In genomic region chr1:69683058-69683457, GRCm38 (mm10) we compare ENCODE assay signal across 16 mouse cellular contexts. TPM values are rescaled to one million over a fixed set of nuclear protein-coding genes. Genes with fewer than 3 reads are reported as not detected.
DNase-seq lines count a peak whose midpoint lies in the region; ATAC-seq and TF ChIP-seq lines count a peak whose summit lies in the region.
"Had no signal": no experiment of that assay in that cellular context is flagged by ENCODE, and none has a peak within 500 bp of the region (broad histone marks: within the 10 kb centered on the region; RNA-seq: fewer than 3 reads in every experiment).

No protein-coding gene starts in this region.

- TF ChIP-seq CTCF in G1E (IDR thresholded peaks at IDR 0.05; ENCODE audit: low read depth, low read length), result no peak
- TF ChIP-seq CTCF in intestine, postnatal 0 days (IDR thresholded peaks at IDR 0.05; ENCODE audit: low read depth), result no peak

- ATAC-seq in embryonic facial prominence, embryonic 13.5 days (ENCODE audit: insufficient number of reproducible peaks, insufficient read depth, low FRiP score, low TSS enrichment, low read depth), result no peak
- no peak for ATAC-seq in G1E (ENCODE audit: extremely low read depth, insufficient number of reproducible peaks, low FRiP score, poor library complexity, severe bottlenecking)
- 0 out of 2 replicates have a peak, but pooled peaks have one; percentile 34 for ATAC-seq in monocyte, adult 5-6 weeks (replicated peaks; ENCODE audit: insufficient number of reproducible peaks, low FRiP score, low TSS enrichment, poor library complexity, severe bottlenecking)
- ATAC-seq in midbrain, embryonic 11.5 days (ENCODE audit: low FRiP score), result no peak
- no peak for ATAC-seq in intestine, postnatal 0 days
- ATAC-seq: forebrain, embryonic 15.5 days; Patski had no signal

- 0 out of 2 replicates have a peak, but pooled peaks cover 7% of the 10 kb centered on the region for H3K4me1 ChIP-seq in embryonic facial prominence, embryonic 13.5 days
- H3K4me1 ChIP-seq in embryonic facial prominence, embryonic 10.5 days, result peaks cover 12% of the 10 kb centered on the region
- H3K4me1 ChIP-seq in G1E (ENCODE audit: insufficient read depth, low read depth, low read length), result peaks cover 42% of the 10 kb centered on the region
- peaks cover 3% of the 10 kb centered on the region for H3K4me1 ChIP-seq in midbrain, embryonic 11.5 days (ENCODE audit: control insufficient read depth, insufficient read depth, low read length)
- H3K4me1 ChIP-seq in intestine, postnatal 0 days (replicated peaks; ENCODE audit: control insufficient read depth, insufficient read depth, low read length), result no peaks in the 10 kb centered on the region
- H3K4me1 ChIP-seq: lung, embryonic 15.5 days had no signal

- no peak overlapping the region for H3K9ac ChIP-seq in embryonic facial prominence, embryonic 13.5 days
- no peak overlapping the region for H3K9ac ChIP-seq in midbrain, embryonic 11.5 days (ENCODE audit: low read length)
- H3K9ac ChIP-seq in intestine, postnatal 0 days (ENCODE audit: low read depth, low read length), result no peak overlapping the region
- H3K9ac ChIP-seq: forebrain, embryonic 15.5 days; lung, embryonic 15.5 days had no signal

- peak overlapping the region; percentile 12 for H3K4me2 ChIP-seq in embryonic facial prominence, embryonic 13.5 days
- no peak overlapping the region for H3K4me2 ChIP-seq in midbrain, embryonic 11.5 days
- H3K4me2 ChIP-seq in intestine, postnatal 0 days (replicated peaks; ENCODE audit: low read depth), result no peak overlapping the region
- H3K4me2 ChIP-seq: forebrain, embryonic 15.5 days; lung, embryonic 15.5 days had no signal

- 70% methylated on average over 8 of the region's 8 CpGs for WGBS in embryonic facial prominence, embryonic 13.5 days
- WGBS in embryonic facial prominence, embryonic 10.5 days, result 84% methylated on average over 8 of the region's 8 CpGs
- 93% methylated on average over 8 of the region's 8 CpGs for WGBS in midbrain, embryonic 11.5 days
- WGBS in intestine, postnatal 0 days, result 81% methylated on average over 8 of the region's 8 CpGs

- H3K27ac ChIP-seq in embryonic facial prominence, embryonic 13.5 days, result no peak overlapping the region
- H3K27ac ChIP-seq in embryonic facial prominence, embryonic 10.5 days (replicated peaks), result no peak overlapping the region
- H3K27ac ChIP-seq in midbrain, embryonic 11.5 days (ENCODE audit: low read depth, low read length), result no peak overlapping the region
- no peak overlapping the region for H3K27ac ChIP-seq in intestine, postnatal 0 days (ENCODE audit: low read depth, low read length)
- H3K27ac ChIP-seq: forebrain, embryonic 15.5 days; lung, embryonic 15.5 days had no signal

- H3K36me3 ChIP-seq in embryonic facial prominence, embryonic 13.5 days, result no peaks in the 10 kb centered on the region
- H3K36me3 ChIP-seq in embryonic facial prominence, embryonic 10.5 days (replicated peaks), result no peaks in the 10 kb centered on the region
- peaks cover 4% of the 10 kb centered on the region for H3K36me3 ChIP-seq in G1E (replicated peaks)
- H3K36me3 ChIP-seq in midbrain, embryonic 11.5 days (ENCODE audit: control insufficient read depth, insufficient read depth, low read length), result no peaks in the 10 kb centered on the region
- H3K36me3 ChIP-seq in intestine, postnatal 0 days (ENCODE audit: control insufficient read depth, insufficient read depth), result no peaks in the 10 kb centered on the region
- H3K36me3 ChIP-seq: forebrain, embryonic 15.5 days; lung, embryonic 15.5 days had no signal

- no peaks in the 10 kb centered on the region for H3K9me3 ChIP-seq in embryonic facial prominence, embryonic 13.5 days
- no peaks in the 10 kb centered on the region for H3K9me3 ChIP-seq in embryonic facial prominence, embryonic 10.5 days
- no peaks in the 10 kb centered on the region for H3K9me3 ChIP-seq in G1E (replicated peaks)
- no peaks in the 10 kb centered on the region for H3K9me3 ChIP-seq in midbrain, embryonic 11.5 days (ENCODE audit: control insufficient read depth, low read length)
- H3K9me3 ChIP-seq in intestine, postnatal 0 days (ENCODE audit: control insufficient read depth), result no peaks in the 10 kb centered on the region
- H3K9me3 ChIP-seq: forebrain, embryonic 15.5 days; lung, embryonic 15.5 days had no signal

- no peak overlapping the region for H3K4me3 ChIP-seq in embryonic facial prominence, embryonic 13.5 days
- no peak overlapping the region for H3K4me3 ChIP-seq in embryonic facial prominence, embryonic 10.5 days
- H3K4me3 ChIP-seq in G1E (ENCODE audit: low read depth, low read length), result 0 out of 2 replicates have a peak overlapping the region, but pooled peaks have one; percentile 33
- H3K4me3 ChIP-seq in midbrain, embryonic 11.5 days (ENCODE audit: low read depth, low read length), result no peak overlapping the region
- no peak overlapping the region for H3K4me3 ChIP-seq in intestine, postnatal 0 days (ENCODE audit: low read depth, low read length)
- H3K4me3 ChIP-seq: erythroblast, embryonic 14.5 days; forebrain, embryonic 15.5 days; lung, embryonic 15.5 days had no signal

- DNase-seq in embryonic facial prominence, embryonic 10.5 days (ENCODE audit: low spot score), result no peak
- DNase-seq in G1E (ENCODE audit: low spot score), result no peak
- DNase-seq in induced T-regulatory cell, adult 2 months (ENCODE audit: low read depth), result peak; percentile 93
- no peak for DNase-seq in midbrain, embryonic 11.5 days (ENCODE audit: low spot score, missing footprints)
- DNase-seq in lung, postnatal 25 days (ENCODE audit: low spot score), result no peak
- DNase-seq: cerebellum, postnatal 10 days; heart, adult 11 months; kidney, adult 9 months; right cerebral cortex, postnatal 4 days had no signal

- no peaks in the 10 kb centered on the region for H3K27me3 ChIP-seq in embryonic facial prominence, embryonic 13.5 days
- no peaks in the 10 kb centered on the region for H3K27me3 ChIP-seq in embryonic facial prominence, embryonic 10.5 days (replicated peaks; ENCODE audit: low read depth, poor library complexity, severe bottlenecking)
- H3K27me3 ChIP-seq in G1E (ENCODE audit: insufficient read depth, low read length), result no peaks in the 10 kb centered on the region
- no peaks in the 10 kb centered on the region for H3K27me3 ChIP-seq in midbrain, embryonic 11.5 days (ENCODE audit: control insufficient read depth, insufficient read depth, low read length)
- H3K27me3 ChIP-seq in intestine, postnatal 0 days (replicated peaks; ENCODE audit: control insufficient read depth, insufficient read depth, low read length), result no peaks in the 10 kb centered on the region
- H3K27me3 ChIP-seq: forebrain, embryonic 15.5 days; lung, embryonic 15.5 days; Patski had no signal

RNA-seq across cellular contexts. Expression of gene Ikzf2, which starts 4.0 kb away (rescaled TPM):
- polyA plus RNA-seq in embryonic facial prominence, embryonic 13.5 days (2015; fragmentation: Nextera tagmentation; extraction: Ambion mirVana), result 9.0 and 9.6 TPM in 2 replicates
- polyA plus RNA-seq in embryonic facial prominence, embryonic 10.5 days (2016; fragmentation: Nextera tagmentation; extraction: Ambion mirVana), result 7.5 and 9.1 TPM in 2 replicates
- total RNA-seq in G1E (2014; fragmentation: Nextera tagmentation), result 62.7 and 84.3 TPM in 2 replicates
- total RNA-seq in G1E (2017), result 9.6 and 11.4 TPM in 2 replicates
- 1.2 and 2.4 TPM in 2 replicates for polyA plus RNA-seq in G1E (2012)
- 11.0 to 23.6 TPM (median 21.4 TPM) in 3 replicates for total RNA-seq in monocyte, adult 5-6 weeks (2017)
- 4.2 and 4.6 TPM in 2 replicates for polyA plus RNA-seq in midbrain, embryonic 11.5 days (2014; fragmentation: Nextera tagmentation; extraction: Ambion mirVana)
- 1.0 TPM in 2 replicates for polyA plus RNA-seq in intestine, postnatal 0 days (2015; fragmentation: Nextera tagmentation; extraction: Ambion mirVana)
